Mouse (Mus musculus) limb, embryonic 10.5 days (tissue): Measurements from ENCODE around the gene Gng5. TPM values are rescaled to one million over a fixed set of nuclear protein-coding genes. Genes with fewer than 3 reads are reported as not detected.

ENCODE experiments used
- polyA plus RNA-seq: library from polyadenylated mRNA; unstranded; fragments of >200 nt; fragmentation: Nextera tagmentation; extraction: Ambion mirVana; gene quantifications from 2 replicates; pipeline ENCODE4 v1.2.1, GENCODE M21; 2016

The Gng5 gene
- polyA plus RNA-seq, 1 experiment from 2014 or later, result 1,264 TPM

Other genes with a start within 250 kb of the Gng5 start
- 20.1 and 23.0 TPM in 2 replicates for gene Ssx2ip, start 95.2 kb upstream of the Gng5 start, polyA plus RNA-seq
- gene Ctbs, start 50.0 kb upstream of the Gng5 start, polyA plus RNA-seq, result 3.3 and 4.7 TPM in 2 replicates
- gene Spata1, start 54 bp upstream of the Gng5 start, polyA plus RNA-seq, result 3.9 and 6.8 TPM in 2 replicates
- gene Rpf1, start 21.6 kb downstream of the Gng5 start, polyA plus RNA-seq, result 63.9 and 72.4 TPM in 2 replicates
- not detected in 2 replicates for gene Uox, start 70.6 kb downstream of the Gng5 start, polyA plus RNA-seq
- 0.05 TPM in 1 of 2 replicates, not detected in the other for gene Dnase2b, start 115.8 kb downstream of the Gng5 start, polyA plus RNA-seq
- gene 4930503B20Rik, start 151.5 kb downstream of the Gng5 start, polyA plus RNA-seq, result not detected in 2 replicates
- 0.83 and 1.2 TPM in 2 replicates for gene Samd13, start 185.8 kb downstream of the Gng5 start, polyA plus RNA-seq